Mouse (Mus musculus) yolk sac, embryonic 10.5 days (tissue): ENCODE data around the gene Ube3a.
A peak's percentile ranks its signal among the peaks of the same experiment; 100 is the strongest.

Source experiments
- DNase-seq: peaks from one replicate; pipeline ENCODE4 v3.0.0-alpha.2; 2017; ENCODE audit warnings: low spot score

Ube3a gene

GRCm38 (mm10) chr7:59228045-59228865 lies at the start of gene Ube3a:
Gene Ube3a (plus strand): TSS chr7:59228750.
- peak; percentile 97 for DNase-seq

- DNase-seq, result no peak
Observed at GRCm38 (mm10) chr7:59192831-59193230, 35.7 kb upstream of the Ube3a start.

- DNase-seq, result no peak
Observed at GRCm38 (mm10) chr7:59214911-59215310, 13.6 kb upstream of the Ube3a start.

GRCm38 (mm10) chr7:59221244-59221643 lies 7.3 kb upstream of the Ube3a start:
- no peak for DNase-seq

- no peak for DNase-seq
Observed at GRCm38 (mm10) chr7:59228866-59229182, 274 bp downstream of the Ube3a start.

GRCm38 (mm10) chr7:59229183-59229911 lies 797 bp downstream of the Ube3a start:
- DNase-seq, result peak; percentile 69

GRCm38 (mm10) chr7:59230304-59230703 lies 1.8 kb downstream of the Ube3a start:
- DNase-seq, result no peak

- no peak for DNase-seq
Observed at GRCm38 (mm10) chr7:59230768-59231167, 2.2 kb downstream of the Ube3a start.

- DNase-seq, result no peak
Observed at GRCm38 (mm10) chr7:59231960-59232359, 3.4 kb downstream of the Ube3a start.

GRCm38 (mm10) chr7:59234773-59235401 lies 6.3 kb downstream of the Ube3a start:
- DNase-seq, result no peak

- no peak for DNase-seq
Observed at GRCm38 (mm10) chr7:59243257-59243656, 14.7 kb downstream of the Ube3a start.

GRCm38 (mm10) chr7:59245541-59245940 lies 17.0 kb downstream of the Ube3a start:
- DNase-seq, result no peak

- DNase-seq, result no peak
Observed at GRCm38 (mm10) chr7:59253373-59253772, 24.8 kb downstream of the Ube3a start.

GRCm38 (mm10) chr7:59265538-59265937 lies 37.0 kb downstream of the Ube3a start:
- DNase-seq, result no peak

GRCm38 (mm10) chr7:59271775-59272174 lies 43.2 kb downstream of the Ube3a start:
- no peak for DNase-seq

- no peak for DNase-seq
Observed at GRCm38 (mm10) chr7:59312576-59312975, 84.0 kb downstream of the Ube3a start.

GRCm38 (mm10) chr7:59322759-59323158 lies 94.2 kb downstream of the Ube3a start:
- no peak for DNase-seq
